Mouse (Mus musculus) hindbrain, embryonic 14.5 days (tissue): ENCODE measurements around the gene Dusp3. TPM values are rescaled to one million over a fixed set of nuclear protein-coding genes. Genes with fewer than 3 reads are reported as not detected.

Experiments used
- ATAC-seq: fragments of 200-750 bp; cut with Nextera tagmentation; 2 replicates; pipeline ENCODE4 v1.8.0; 2017; ENCODE audit warnings: moderate number of reproducible peaks, mild to moderate bottlenecking, moderate TSS enrichment, moderate library complexity; ENCODE audit not compliant: low FRiP score
- DNase-seq: peaks from one replicate; pipeline ENCODE4 v3.0.0-alpha.2; 2015; ENCODE audit warnings: low spot score
- H3K27ac ChIP-seq: fragments of 300-500 bp; sonication (generic); 2 replicates; pipeline ENCODE4 v1.5.1; 2014; ENCODE audit warnings: mild to moderate bottlenecking, moderate library complexity
- H3K27me3 ChIP-seq: fragments of 300-500 bp; sonication (generic); 2 replicates; pipeline ENCODE4 v1.6.1; 2014; ENCODE audit warnings: mild to moderate bottlenecking, low read length, mixed read lengths; ENCODE audit not compliant: control insufficient read depth, insufficient read depth
- H3K36me3 ChIP-seq: fragments of 300-500 bp; sonication (generic); replicated peaks from 2 replicates; pipeline ENCODE4 v1.6.1; 2014; ENCODE audit not compliant: control insufficient read depth, insufficient read depth
- H3K4me1 ChIP-seq: fragments of 300-500 bp; sonication (generic); replicated peaks from 2 replicates; pipeline ENCODE4 v1.6.1; 2014; ENCODE audit warnings: antibody characterized with exemption, low read length, mixed read lengths; ENCODE audit not compliant: control insufficient read depth, insufficient read depth
- H3K4me2 ChIP-seq: fragments of 300-500 bp; sonication (generic); replicated peaks from 2 replicates; pipeline ENCODE4 v1.6.1; 2014; ENCODE audit warnings: mild to moderate bottlenecking, moderate library complexity
- H3K4me3 ChIP-seq: fragments of 300-500 bp; sonication (generic); replicated peaks from 2 replicates; pipeline ENCODE4 v1.5.1; 2014; ENCODE audit warnings: mild to moderate bottlenecking, low read length
- H3K9ac ChIP-seq: fragments of 300-500 bp; sonication (generic); 2 replicates; pipeline ENCODE4 v1.6.1; 2014
- H3K9me3 ChIP-seq: fragments of 300-500 bp; sonication (generic); 2 replicates; pipeline ENCODE4 v1.6.1; 2016; ENCODE audit warnings: low read length; ENCODE audit not compliant: control insufficient read depth
- WGBS: fragments of 180-500 bp; shearing (Covaris S2); extraction: QIAGEN DNeasy Blood & Tissue Kit; methylation state at CpG from one replicate; pipeline ENCODE4 v1.1.7; 2014; 5-methylcytosine and 5-hydroxymethylcytosine counted together
- polyA plus RNA-seq: library from polyadenylated mRNA; unstranded; fragments of >200 nt; fragmentation: Nextera tagmentation; extraction: Ambion mirVana; gene quantifications from 2 replicates; pipeline ENCODE4 v1.2.1, GENCODE M21; 2014

The Dusp3 gene
- polyA plus RNA-seq, 1 experiment from 2014 or later: 24.0 TPM

GRCm38 (mm10) chr11:101964647-101965046, 22.2 kb downstream of the Dusp3 start:
- no peak for DNase-seq
- no peak overlapping the region; the same call in 1 of the 2 replicates for H3K4me3 ChIP-seq
- H3K9ac ChIP-seq: no peak overlapping the region
- 4% methylated on average over 8 of the region's 8 CpGs for WGBS
- H3K4me2 ChIP-seq: no peak overlapping the region; the same call in 1 of the 2 replicates
- 0 out of 2 replicates have a peak, but pooled peaks cover 11% of the 10 kb centered on the region for H3K4me1 ChIP-seq
- no peak for ATAC-seq
- H3K27me3 ChIP-seq: peaks cover 62% of the 10 kb centered on the region
- H3K36me3 ChIP-seq: no peaks in the 10 kb centered on the region
- no peak overlapping the region for H3K27ac ChIP-seq
- H3K9me3 ChIP-seq: no peaks in the 10 kb centered on the region

GRCm38 (mm10) chr11:101963473-101964291, 23.1 kb downstream of the Dusp3 start:
- Histone ChIP-seq H3K27ac (no peak overlapping the region), H3K27me3 (peaks cover 62% of the 10 kb centered on the region), H3K4me1 (0 out of 2 replicates have a peak, but pooled peaks cover 11% of the 10 kb centered on the region), H3K4me2 (peak overlapping the region; percentile 95), H3K9me3 (no peaks in the 10 kb centered on the region), H3K36me3 (no peaks in the 10 kb centered on the region), H3K4me3 (peak overlapping the region; percentile 56), H3K9ac (peak overlapping the region; percentile 69)
- under 1% methylated on average over 78 of the region's 78 CpGs for WGBS
- ATAC-seq (peak; percentile 24; the same call in 1 of the 2 replicates), DNase-seq (peak; percentile 40)

- DNase-seq (no peak), ATAC-seq (no peak)
- no peaks in the 10 kb centered on the region for H3K36me3 ChIP-seq
- 0 out of 2 replicates have a peak, but pooled peaks cover 11% of the 10 kb centered on the region for H3K4me1 ChIP-seq
- 3% methylated on average over 11 of the region's 11 CpGs for WGBS
- H3K4me2 ChIP-seq: peak overlapping the region; percentile 95
- peak overlapping the region; percentile 69; the same call in 1 of the 2 replicates for H3K9ac ChIP-seq
- no peak overlapping the region for H3K27ac ChIP-seq
- peaks cover 62% of the 10 kb centered on the region for H3K27me3 ChIP-seq
- no peaks in the 10 kb centered on the region for H3K9me3 ChIP-seq
- peak overlapping the region; percentile 56 for H3K4me3 ChIP-seq
Measured at GRCm38 (mm10) chr11:101963043-101963442, 23.8 kb downstream of the Dusp3 start.

GRCm38 (mm10) chr11:101957476-101957875, 29.3 kb downstream of the Dusp3 start:
- Histone ChIP-seq H3K4me3 (no peak overlapping the region), H3K27me3 (peaks cover 20% of the 10 kb centered on the region), H3K9me3 (no peaks in the 10 kb centered on the region), H3K9ac (no peak overlapping the region), H3K36me3 (no peaks in the 10 kb centered on the region), H3K4me2 (no peak overlapping the region), H3K4me1 (peaks cover 11% of the 10 kb centered on the region), H3K27ac (no peak overlapping the region)
- ATAC-seq: no peak
- DNase-seq: no peak
- WGBS: 56% methylated on average over 5 of the region's 5 CpGs

GRCm38 (mm10) chr11:101953441-101953840, 33.4 kb downstream of the Dusp3 start:
- no peaks in the 10 kb centered on the region for H3K9me3 ChIP-seq
- no peak overlapping the region; the same call in 1 of the 2 replicates for H3K4me2 ChIP-seq
- H3K4me1 ChIP-seq: peaks cover 17% of the 10 kb centered on the region
- no peak overlapping the region for H3K27ac ChIP-seq
- H3K36me3 ChIP-seq: no peaks in the 10 kb centered on the region
- 77% methylated on average over 4 of the region's 4 CpGs for WGBS
- ATAC-seq: no peak
- H3K9ac ChIP-seq: no peak overlapping the region
- no peaks in the 10 kb centered on the region for H3K27me3 ChIP-seq
- no peak overlapping the region for H3K4me3 ChIP-seq
- DNase-seq: no peak

- Histone ChIP-seq H3K27ac (no peak overlapping the region), H3K4me1 (peaks cover 17% of the 10 kb centered on the region), H3K36me3 (no peaks in the 10 kb centered on the region), H3K9ac (0 out of 2 replicates have a peak overlapping the region, but pooled peaks have one; percentile 34), H3K9me3 (no peaks in the 10 kb centered on the region), H3K4me2 (peak overlapping the region; percentile 15; the same call in 1 of the 2 replicates), H3K4me3 (no peak overlapping the region), H3K27me3 (no peaks in the 10 kb centered on the region)
- DNase-seq: no peak
- ATAC-seq: no peak
- 19% methylated on average over 24 of the region's 24 CpGs for WGBS
Measured at GRCm38 (mm10) chr11:101952541-101953341, 34.1 kb downstream of the Dusp3 start.

GRCm38 (mm10) chr11:101950021-101950420, 36.8 kb downstream of the Dusp3 start:
- Histone ChIP-seq H3K4me2 (no peak overlapping the region), H3K4me1 (peaks cover 17% of the 10 kb centered on the region), H3K27me3 (no peaks in the 10 kb centered on the region), H3K4me3 (no peak overlapping the region), H3K9ac (no peak overlapping the region), H3K9me3 (no peaks in the 10 kb centered on the region), H3K27ac (no peak overlapping the region), H3K36me3 (no peaks in the 10 kb centered on the region)
- WGBS: 92% methylated on average over 5 of the region's 5 CpGs
- DNase-seq (no peak), ATAC-seq (no peak)

GRCm38 (mm10) chr11:101946525-101946924, 40.3 kb downstream of the Dusp3 start:
- no peaks in the 10 kb centered on the region for H3K9me3 ChIP-seq
- WGBS: 31% methylated on average over 5 of the region's 5 CpGs
- no peak for DNase-seq

GRCm38 (mm10) chr11:101943055-101943454, 43.8 kb downstream of the Dusp3 start:
- Histone ChIP-seq H3K9me3 (no peaks in the 10 kb centered on the region), H3K27me3 (peaks cover 2% of the 10 kb centered on the region; the same call in 1 of the 2 replicates), H3K9ac (no peak overlapping the region), H3K27ac (no peak overlapping the region), H3K4me2 (no peak overlapping the region), H3K4me1 (no peaks in the 10 kb centered on the region), H3K4me3 (no peak overlapping the region), H3K36me3 (no peaks in the 10 kb centered on the region)
- DNase-seq: no peak
- 35% methylated on average over 3 of the region's 3 CpGs for WGBS
- no peak for ATAC-seq

More at GRCm38 (mm10) chr11:101946525-101946924, 40.3 kb downstream of the Dusp3 start:
- H3K36me3 ChIP-seq: no peaks in the 10 kb centered on the region
- no peak for ATAC-seq
- H3K9ac ChIP-seq: no peak overlapping the region
- H3K4me1 ChIP-seq: no peaks in the 10 kb centered on the region
- H3K4me2 ChIP-seq: no peak overlapping the region
- H3K27me3 ChIP-seq: no peaks in the 10 kb centered on the region
- H3K4me3 ChIP-seq: no peak overlapping the region
- no peak overlapping the region for H3K27ac ChIP-seq
